Mouse (Mus musculus) brain, embryonic 14.5 days (tissue): ENCODE data around the gene Wnt4.

ENCODE experiments used
- CTCF ChIP-seq: fragments of 200-500 bp; IDR thresholded peaks from 2 replicates; pipeline ENCODE4 v1.5.1; 2012; ENCODE audit warnings: inconsistent platforms, mild to moderate bottlenecking, moderate library complexity, borderline replicate concordance; ENCODE audit not compliant: insufficient read depth, insufficient read length; ENCODE audit errors: extremely low read depth
- POLR2A ChIP-seq: fragments of 200-500 bp; IDR thresholded peaks from 2 replicates; pipeline ENCODE4 v1.6.1; 2012; ENCODE audit warnings: mild to moderate bottlenecking, inconsistent platforms, borderline replicate concordance; ENCODE audit not compliant: poor library complexity, insufficient read depth, insufficient read length, severe bottlenecking; ENCODE audit errors: extremely low read depth

GRCm38 (mm10) chr4:137300227-137300626 is 22.9 kb downstream of the Wnt4 start:
- TF ChIP-seq CTCF, result no peak
- no peak for TF ChIP-seq POLR2A
